Mouse (Mus musculus) spleen, postnatal 14 days (tissue): ENCODE measurements around the gene Col6a6.
"Not testable (repeated sequence)": the region's sequence is repeated elsewhere in the genome, so short reads cannot be mapped to it uniquely, and the experiment has no call there.

Source experiments
- DNase-seq, 2 experiments: peaks; one replicate each; pipeline ENCODE4 v3.0.0; 2021 to 2022; ENCODE audit warnings: low spot score in 2 of 2

Gene Col6a6

DNA sequence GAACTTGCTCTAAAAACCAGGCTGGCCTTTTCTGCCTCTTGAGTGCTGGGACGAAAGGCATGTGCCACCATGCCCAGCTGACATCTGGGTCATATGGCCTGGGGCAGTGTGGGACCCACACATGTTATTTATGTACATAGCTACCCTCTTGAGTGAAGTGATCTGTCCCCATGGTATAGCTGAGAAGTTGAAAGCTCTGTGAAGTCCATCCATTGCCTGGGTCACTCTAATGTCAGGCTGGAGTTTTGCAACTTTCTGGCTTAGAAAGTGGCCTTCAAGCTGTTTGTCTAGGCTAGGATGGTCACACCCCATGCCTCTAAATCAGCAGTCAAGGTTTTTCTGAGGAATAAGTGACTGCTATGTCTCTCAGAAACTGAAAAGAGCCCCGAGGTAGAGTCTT lies 155.9 kb downstream of the Col6a6 start:
- no peak for DNase-seq

DNA sequence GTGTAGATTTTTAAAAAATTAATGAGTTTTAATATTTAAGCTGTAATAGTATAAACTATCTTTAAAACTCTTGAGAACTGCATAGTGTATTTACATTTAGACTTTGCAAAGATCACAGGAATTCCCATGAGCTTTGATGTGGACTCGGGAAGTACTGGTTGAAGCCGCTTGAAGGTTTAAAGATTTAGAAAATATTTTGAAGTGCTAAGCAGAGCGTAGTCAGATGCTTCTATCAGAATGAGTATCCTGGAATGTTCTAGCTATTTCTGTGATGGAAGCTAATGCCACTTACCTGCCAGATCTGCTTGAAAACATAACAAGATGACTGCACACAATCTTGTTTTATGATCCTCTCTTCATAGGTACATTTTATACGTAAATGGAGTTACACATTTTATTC lies 157.0 kb downstream of the Col6a6 start:
- DNase-seq, result no peak

DNA sequence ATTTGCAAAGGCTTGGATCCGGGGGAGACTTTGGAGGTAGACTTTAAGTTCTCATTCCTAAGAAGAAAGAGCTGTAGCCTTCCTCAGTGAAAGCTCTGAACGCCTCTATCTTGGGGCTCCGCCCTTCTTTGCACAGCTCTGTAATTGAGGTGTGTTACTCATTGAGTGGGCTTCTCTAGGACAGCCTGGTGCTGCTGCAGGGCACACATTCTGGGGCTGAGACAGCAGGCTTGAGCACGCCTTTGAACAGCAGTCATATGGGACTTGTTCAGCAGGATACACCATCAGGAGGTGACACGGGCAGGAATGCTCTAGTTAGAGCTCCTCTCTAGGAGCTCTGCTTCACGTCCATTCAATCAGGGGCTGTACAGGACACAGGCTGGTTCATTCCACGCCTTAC lies 162.7 kb downstream of the Col6a6 start:
- no peak for DNase-seq

DNA sequence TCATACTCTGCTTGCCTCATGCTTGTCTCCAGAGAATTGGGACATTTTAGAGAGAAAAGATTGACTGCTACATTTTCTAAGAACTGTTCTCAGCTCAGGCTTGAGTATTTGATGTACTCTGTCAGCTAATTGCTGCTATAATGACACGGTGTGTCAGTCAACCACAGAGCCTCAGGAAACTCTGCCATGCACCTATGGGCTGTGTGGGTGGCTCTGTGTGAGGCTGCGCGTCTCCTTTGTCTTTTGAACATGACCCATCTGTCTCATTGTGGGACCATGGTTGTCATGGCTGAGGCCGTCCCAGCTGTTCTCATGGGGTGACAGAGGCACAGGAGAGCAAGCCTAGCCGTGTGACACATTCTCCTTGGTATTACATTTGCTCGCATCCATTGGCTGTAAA lies 168.1 kb downstream of the Col6a6 start:
- peak in 1 of 2 experiments; percentile 25 for DNase-seq

DNA sequence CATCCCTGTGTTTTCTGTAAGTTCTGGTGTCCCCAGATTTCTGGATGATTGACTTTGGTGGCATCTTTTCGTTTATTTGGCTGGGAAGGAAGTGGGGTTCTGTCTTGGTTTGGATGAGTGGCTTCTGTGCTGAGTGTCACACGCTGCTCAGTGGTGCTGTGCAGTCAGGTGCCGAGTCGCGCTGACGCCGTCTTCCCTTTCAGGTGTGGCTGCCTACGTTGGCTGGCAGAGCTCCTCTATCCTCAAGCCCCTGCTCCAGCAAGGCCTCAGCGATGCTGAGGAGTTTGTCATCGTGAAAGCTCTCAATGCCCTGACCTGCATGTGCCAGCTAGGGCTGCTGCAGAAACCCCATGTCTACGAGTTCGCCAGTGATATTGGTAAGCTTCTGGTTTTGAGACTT lies 169.7 kb downstream of the Col6a6 start:
- no peak for DNase-seq

DNA sequence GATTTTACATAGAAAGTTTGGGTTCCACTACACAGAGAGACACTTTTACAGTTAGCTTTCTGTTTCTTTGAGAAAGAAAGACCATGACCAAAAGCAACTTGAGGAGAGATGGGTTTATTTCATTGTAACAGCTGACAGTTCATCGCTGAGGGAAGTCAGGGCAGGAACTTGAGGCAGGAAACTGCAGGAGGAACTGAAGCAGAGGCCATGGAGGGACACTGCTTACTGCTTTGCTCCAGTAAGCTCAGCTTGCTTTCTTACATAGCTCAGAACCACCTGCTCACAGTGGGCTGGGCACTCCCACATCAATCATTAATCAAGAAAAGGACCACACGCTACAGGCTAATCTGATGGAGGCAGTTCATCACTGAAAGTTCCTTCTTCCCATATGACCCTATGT lies 171.8 kb downstream of the Col6a6 start:
- DNase-seq, result no peak

DNA sequence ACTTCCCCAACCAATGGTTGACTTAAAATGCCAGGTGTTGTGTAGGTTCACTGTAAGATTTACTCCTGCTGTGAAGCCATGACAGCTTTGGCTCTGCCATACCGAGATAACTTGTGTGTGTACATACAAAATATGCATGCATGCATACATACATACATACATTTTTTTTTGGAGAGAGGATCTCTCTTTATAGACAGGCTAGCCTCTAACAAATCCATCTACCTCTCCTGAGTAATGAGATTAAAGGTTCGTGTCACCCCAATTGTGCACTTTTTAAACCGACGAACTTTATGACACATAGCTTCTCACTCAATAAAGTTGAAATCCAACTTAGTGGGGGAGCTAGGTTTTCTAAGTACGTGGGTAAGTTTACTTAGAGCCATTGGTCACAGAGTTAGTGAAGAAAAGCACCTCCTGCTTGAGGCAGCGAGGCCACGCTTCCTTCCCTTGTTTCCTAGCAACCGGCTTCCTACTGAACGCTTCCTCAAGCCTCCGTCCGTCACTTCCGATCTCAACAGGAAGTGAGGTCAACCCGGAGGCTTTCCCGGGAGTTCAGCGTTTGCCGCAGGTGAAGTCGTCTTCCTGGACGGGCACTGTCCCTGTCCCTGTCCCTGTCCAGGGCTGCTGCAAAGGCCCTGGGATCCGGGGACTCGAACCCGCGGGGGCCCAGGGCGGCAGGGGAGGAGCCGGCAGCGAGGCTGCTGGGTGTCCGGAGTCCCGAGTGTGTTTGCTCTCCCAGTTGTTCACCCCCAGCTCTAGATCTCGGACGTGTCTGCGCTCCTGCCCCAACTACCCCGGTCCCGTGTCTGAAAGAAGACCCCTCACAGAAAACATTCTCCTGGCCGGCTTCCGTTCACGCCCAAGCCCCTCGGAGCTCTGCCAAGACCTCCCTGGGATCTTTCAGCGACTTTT lies 185.2 kb downstream of the Col6a6 start, which contains the start of gene Pik3r4:
Pik3r4 (plus strand) TSS at position 519 of the 912 bp plus-strand sequence.
- peak; percentile 42 to 59 for DNase-seq

DNA sequence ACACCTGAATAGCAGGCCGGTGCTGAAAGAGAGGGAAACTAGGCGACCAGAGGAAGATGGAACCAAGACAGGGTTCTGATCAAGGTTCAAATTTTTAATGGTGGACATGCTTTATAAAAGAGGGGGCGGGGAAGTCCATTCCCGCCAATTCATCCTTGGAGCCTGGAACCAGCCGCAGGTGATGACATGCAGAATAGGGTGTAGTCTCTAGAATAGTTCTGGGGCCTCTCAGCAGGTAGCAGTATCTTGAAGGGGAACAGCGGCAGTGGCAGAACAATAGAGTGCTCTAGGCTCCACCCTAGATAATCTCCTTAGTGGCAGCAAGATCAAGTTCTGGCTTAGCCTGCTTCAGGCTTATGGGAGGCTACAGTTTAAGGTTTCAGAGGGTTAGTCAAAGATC lies 186.6 kb downstream of the Col6a6 start:
- not testable (repeated sequence) for DNase-seq
